Comparison of ENCODE assay signal across 11 mouse cellular contexts in genomic region chr4:141337986-141338385, GRCm38 (mm10). TPM values are rescaled to one million over a fixed set of nuclear protein-coding genes. Genes with fewer than 3 reads are reported as not detected.
DNase-seq lines count a peak whose midpoint lies in the region; ATAC-seq and TF ChIP-seq lines count a peak whose summit lies in the region.
"Had no signal": no experiment of that assay in that cellular context is flagged by ENCODE, and none has a peak within 500 bp of the region (broad histone marks: within the 10 kb centered on the region; RNA-seq: fewer than 3 reads in every experiment).

No protein-coding gene starts in this region.

- ATAC-seq in midbrain, embryonic 11.5 days (ENCODE audit: low FRiP score) = no peak
- no peak for ATAC-seq in midbrain, embryonic 14.5 days (ENCODE audit: low FRiP score, low TSS enrichment)
- ATAC-seq in intestine, postnatal 0 days = peak; percentile 10; the same call in 1 of the 2 replicates

- intact Hi-C loops in heart, postnatal 10 days (cut with DNase I) = no loop called here
- intact Hi-C loops in left cerebral cortex, postnatal 10 days (cut with DNase I) = no loop called here

- peaks cover 10% of the 10 kb centered on the region; the same call in 1 of the 2 replicates for H3K27me3 ChIP-seq in heart, embryonic 10.5 days (ENCODE audit: insufficient read depth, poor library complexity, severe bottlenecking)
- H3K27me3 ChIP-seq in midbrain, embryonic 11.5 days (ENCODE audit: control insufficient read depth, insufficient read depth, low read length) = no peaks in the 10 kb centered on the region
- no peaks in the 10 kb centered on the region for H3K27me3 ChIP-seq in midbrain, embryonic 14.5 days (ENCODE audit: control insufficient read depth, insufficient read depth, low read length)
- H3K27me3 ChIP-seq in intestine, postnatal 0 days (replicated peaks; ENCODE audit: control insufficient read depth, insufficient read depth, low read length) = no peaks in the 10 kb centered on the region

- no peak overlapping the region for H3K4me2 ChIP-seq in midbrain, embryonic 11.5 days
- H3K4me2 ChIP-seq in midbrain, embryonic 14.5 days (ENCODE audit: low read length) = no peak overlapping the region
- peak overlapping the region; percentile 17; the same call in 1 of the 2 replicates for H3K4me2 ChIP-seq in intestine, postnatal 0 days (replicated peaks; ENCODE audit: low read depth)
- H3K4me2 ChIP-seq: liver, embryonic 13.5 days had no signal

- peak overlapping the region; percentile 42; the same call in 1 of the 2 replicates for H3K9ac ChIP-seq in midbrain, embryonic 11.5 days (ENCODE audit: low read length)
- no peak overlapping the region for H3K9ac ChIP-seq in midbrain, embryonic 14.5 days (replicated peaks; ENCODE audit: low read length)
- no peak overlapping the region for H3K9ac ChIP-seq in intestine, postnatal 0 days (ENCODE audit: low read depth, low read length)
- H3K9ac ChIP-seq: liver, embryonic 13.5 days had no signal

- H3K36me3 ChIP-seq in heart, embryonic 10.5 days = no peaks in the 10 kb centered on the region
- no peaks in the 10 kb centered on the region for H3K36me3 ChIP-seq in midbrain, embryonic 11.5 days (ENCODE audit: control insufficient read depth, insufficient read depth, low read length)
- H3K36me3 ChIP-seq in midbrain, embryonic 14.5 days (ENCODE audit: control insufficient read depth, insufficient read depth, low read length) = no peaks in the 10 kb centered on the region
- no peaks in the 10 kb centered on the region for H3K36me3 ChIP-seq in intestine, postnatal 0 days (ENCODE audit: control insufficient read depth, insufficient read depth)
- H3K36me3 ChIP-seq: liver, embryonic 13.5 days had no signal

- TF ChIP-seq CTCF in intestine, postnatal 0 days (IDR thresholded peaks at IDR 0.05; ENCODE audit: low read depth) = no peak

- no peaks in the 10 kb centered on the region for H3K9me3 ChIP-seq in heart, embryonic 10.5 days
- no peaks in the 10 kb centered on the region for H3K9me3 ChIP-seq in midbrain, embryonic 11.5 days (ENCODE audit: control insufficient read depth, low read length)
- no peaks in the 10 kb centered on the region for H3K9me3 ChIP-seq in midbrain, embryonic 14.5 days (ENCODE audit: control insufficient read depth, low read length)
- no peaks in the 10 kb centered on the region for H3K9me3 ChIP-seq in intestine, postnatal 0 days (ENCODE audit: control insufficient read depth)
- H3K9me3 ChIP-seq: liver, embryonic 13.5 days had no signal

- peaks cover 57% of the 10 kb centered on the region for H3K4me1 ChIP-seq in heart, embryonic 10.5 days
- peaks cover 46% of the 10 kb centered on the region for H3K4me1 ChIP-seq in midbrain, embryonic 11.5 days (ENCODE audit: control insufficient read depth, insufficient read depth, low read length)
- H3K4me1 ChIP-seq in midbrain, embryonic 14.5 days (ENCODE audit: control insufficient read depth, insufficient read depth, low read length) = peaks cover 23% of the 10 kb centered on the region
- 0 out of 2 replicates have a peak, but pooled peaks cover 3% of the 10 kb centered on the region for H3K4me1 ChIP-seq in intestine, postnatal 0 days (replicated peaks; ENCODE audit: control insufficient read depth, insufficient read depth, low read length)
- H3K4me1 ChIP-seq: liver, embryonic 13.5 days had no signal

- WGBS in heart, embryonic 10.5 days = 26% methylated on average over 6 of the region's 6 CpGs
- WGBS in midbrain, embryonic 11.5 days = 33% methylated on average over 6 of the region's 6 CpGs
- WGBS in midbrain, embryonic 14.5 days = 37% methylated on average over 6 of the region's 6 CpGs
- 16% methylated on average over 6 of the region's 6 CpGs for WGBS in intestine, postnatal 0 days

- H3K27ac ChIP-seq in heart, embryonic 10.5 days = peak overlapping the region; percentile 71
- H3K27ac ChIP-seq in midbrain, embryonic 11.5 days (ENCODE audit: low read depth, low read length) = no peak overlapping the region
- H3K27ac ChIP-seq in midbrain, embryonic 14.5 days (replicated peaks; ENCODE audit: low read depth, low read length) = no peak overlapping the region
- 0 out of 2 replicates have a peak overlapping the region, but pooled peaks have one; percentile 8 for H3K27ac ChIP-seq in intestine, postnatal 0 days (ENCODE audit: low read depth, low read length)
- H3K27ac ChIP-seq: liver, embryonic 13.5 days had no signal

- DNase-seq in heart, embryonic 10.5 days (ENCODE audit: low spot score) = no peak
- DNase-seq in heart, postnatal 10 days = no peak
- no peak for DNase-seq in midbrain, embryonic 11.5 days (ENCODE audit: low spot score, missing footprints)
- DNase-seq in midbrain, embryonic 14.5 days = no peak
- peak; percentile 72 for DNase-seq in yolk sac, embryonic 10.5 days (ENCODE audit: low spot score)
- no peak for DNase-seq in layer of hippocampus, adult 9-10 months (ENCODE audit: low spot score)
- DNase-seq in left cerebral cortex, postnatal 10 days (ENCODE audit: extremely low spot score in 1 of 2, low spot score in 2 of 2) = no peak
- DNase-seq: B cell, adult 2 months; cerebellum, adult 9-10 months; liver, embryonic 13.5 days had no signal

- peak overlapping the region; percentile 16; the same call in 1 of the 2 replicates for H3K4me3 ChIP-seq in heart, embryonic 10.5 days
- H3K4me3 ChIP-seq in midbrain, embryonic 11.5 days (ENCODE audit: low read depth, low read length) = no peak overlapping the region
- H3K4me3 ChIP-seq in midbrain, embryonic 14.5 days (replicated peaks; ENCODE audit: low read depth, low read length) = no peak overlapping the region
- no peak overlapping the region for H3K4me3 ChIP-seq in intestine, postnatal 0 days (ENCODE audit: low read depth, low read length)
- H3K4me3 ChIP-seq: liver, embryonic 13.5 days had no signal

RNA-seq across cellular contexts. Expression of gene Fam131c, which starts 30.0 kb away (rescaled TPM):
- 0.62 and 1.2 TPM in 2 replicates for polyA plus RNA-seq in heart, embryonic 10.5 days (2016; fragmentation: Nextera tagmentation; extraction: Ambion mirVana)
- total RNA-seq in heart, postnatal 10 days (2021) = 1 to 10 TPM in 1 of 2 experiments, under 1 TPM in 1; 0.94 to 2.9 TPM
- 2.2 and 2.9 TPM in 2 replicates for polyA plus RNA-seq in midbrain, embryonic 11.5 days (2014; fragmentation: Nextera tagmentation; extraction: Ambion mirVana)
- polyA plus RNA-seq in midbrain, embryonic 14.5 days (2014; fragmentation: Nextera tagmentation; extraction: Ambion mirVana) = 26.7 and 37.2 TPM in 2 replicates
- 1.4 and 2.4 TPM in 2 replicates for polyA plus RNA-seq in intestine, postnatal 0 days (2015; fragmentation: Nextera tagmentation; extraction: Ambion mirVana)
- total RNA-seq in left cerebral cortex, postnatal 10 days (2021) = 10 to 100 TPM; 10.8 to 12.1 TPM

RNA-seq across cellular contexts. Expression of gene Epha2, which starts 36.9 kb away (rescaled TPM):
- 5.2 and 6.3 TPM in 2 replicates for polyA plus RNA-seq in heart, embryonic 10.5 days (2016; fragmentation: Nextera tagmentation; extraction: Ambion mirVana)
- total RNA-seq in heart, postnatal 10 days (2021) = 1 to 10 TPM; 8.1 TPM
- 2.2 and 2.5 TPM in 2 replicates for polyA plus RNA-seq in midbrain, embryonic 11.5 days (2014; fragmentation: Nextera tagmentation; extraction: Ambion mirVana)
- 1.2 and 1.7 TPM in 2 replicates for polyA plus RNA-seq in midbrain, embryonic 14.5 days (2014; fragmentation: Nextera tagmentation; extraction: Ambion mirVana)
- 5.6 and 6.6 TPM in 2 replicates for polyA plus RNA-seq in intestine, postnatal 0 days (2015; fragmentation: Nextera tagmentation; extraction: Ambion mirVana)
- total RNA-seq in left cerebral cortex, postnatal 10 days (2021) = 1 to 10 TPM; 1.9 TPM

Comparison
In these comparisons a context has a peak if more than half of its experiments do, and no peak if none do; other contexts are left out.
1. H3K27ac ChIP-seq: peak in heart, embryonic 10.5 days (single experiment) and intestine, postnatal 0 days (single experiment); none in midbrain, embryonic 11.5 days (single experiment) and midbrain, embryonic 14.5 days (single experiment).